Mouse (Mus musculus): ENCODE results near the gene Zic1. TPM values are rescaled to one million over a fixed set of nuclear protein-coding genes. Genes with fewer than 3 reads are reported as not detected.

The Zic1 gene
- polyA plus RNA-seq, 1 experiment: 1.6 TPM

DNA sequence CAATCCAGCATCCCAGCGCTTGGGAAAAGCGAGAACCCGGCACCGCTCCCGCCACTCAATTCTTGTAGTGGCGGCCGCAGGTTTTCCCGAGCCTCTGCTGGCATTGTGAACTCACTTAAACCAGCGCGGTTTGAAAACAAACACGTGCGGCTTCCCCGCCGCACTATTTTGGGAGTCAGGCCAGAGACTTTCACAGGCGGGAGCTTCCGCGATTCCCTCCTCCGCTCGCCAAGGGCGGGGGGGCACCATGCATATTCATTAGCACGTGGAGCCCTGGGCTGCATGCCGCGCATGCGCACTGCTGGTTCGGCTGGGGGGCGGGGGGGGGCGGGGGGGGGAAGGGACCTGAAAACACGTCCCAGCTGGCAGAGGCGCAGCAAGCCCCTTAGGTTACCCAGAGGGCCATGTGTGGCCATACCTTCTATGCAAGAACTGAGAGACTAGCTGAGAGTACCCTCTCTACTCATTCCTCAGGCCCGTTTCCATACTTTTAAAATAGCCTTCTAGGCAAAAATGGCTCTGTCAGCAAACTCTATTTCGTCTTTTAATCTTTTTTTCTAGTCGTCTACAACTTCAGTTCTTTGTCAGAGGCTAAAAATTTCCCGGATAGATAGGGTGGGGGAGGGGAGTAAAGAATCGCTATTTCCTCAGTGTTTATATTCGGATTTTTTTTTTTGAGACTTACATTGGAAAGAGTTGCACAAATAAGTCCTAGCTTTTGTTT is 9.8 kb downstream of the Zic1 start:
- no peak for DNase-seq
- no peaks in the 10 kb centered on the region for H3K4me1 ChIP-seq (ENCODE audit: control insufficient read depth, insufficient read depth, low read length)
- TF ChIP-seq POLR2A (IDR thresholded peaks at IDR 0.05; ENCODE audit: borderline replicate concordance, extremely low read depth, low read depth, low read length) (no peak), CTCF (IDR thresholded peaks at IDR 0.05; ENCODE audit: insufficient read depth, low read length) (no peak)
- no peak overlapping the region for H3K4me3 ChIP-seq (replicated peaks; ENCODE audit: extremely low read depth, low read depth, low read length)
- WGBS: 3% methylated on average over 35 of the region's 35 CpGs

DNA sequence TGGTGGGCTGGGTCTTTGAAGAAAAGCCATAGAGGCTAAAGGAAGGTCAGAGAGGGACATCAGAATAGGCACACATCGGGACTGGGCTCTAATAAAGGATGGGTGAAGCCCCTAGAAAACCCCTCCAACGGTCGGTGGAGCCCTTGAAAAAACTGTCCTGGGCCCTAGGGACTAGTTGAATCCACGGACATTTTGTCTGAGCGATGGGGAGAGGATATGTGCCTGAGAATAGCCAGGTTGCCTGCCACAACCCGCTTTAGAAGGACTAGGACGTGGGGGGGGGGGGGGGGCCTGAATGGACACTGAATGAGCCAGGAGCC is 10.4 kb downstream of the Zic1 start:
- TF ChIP-seq POLR2A (IDR thresholded peaks at IDR 0.05; ENCODE audit: borderline replicate concordance, extremely low read depth, low read depth, low read length) (no peak), CTCF (IDR thresholded peaks at IDR 0.05; ENCODE audit: insufficient read depth, low read length) (no peak)
- no peak overlapping the region for H3K4me3 ChIP-seq (replicated peaks; ENCODE audit: extremely low read depth, low read depth, low read length)
- no peak for DNase-seq
- 2% methylated on average over 7 of the region's 7 CpGs for WGBS
- H3K4me1 ChIP-seq (ENCODE audit: control insufficient read depth, insufficient read depth, low read length): no peaks in the 10 kb centered on the region

DNA sequence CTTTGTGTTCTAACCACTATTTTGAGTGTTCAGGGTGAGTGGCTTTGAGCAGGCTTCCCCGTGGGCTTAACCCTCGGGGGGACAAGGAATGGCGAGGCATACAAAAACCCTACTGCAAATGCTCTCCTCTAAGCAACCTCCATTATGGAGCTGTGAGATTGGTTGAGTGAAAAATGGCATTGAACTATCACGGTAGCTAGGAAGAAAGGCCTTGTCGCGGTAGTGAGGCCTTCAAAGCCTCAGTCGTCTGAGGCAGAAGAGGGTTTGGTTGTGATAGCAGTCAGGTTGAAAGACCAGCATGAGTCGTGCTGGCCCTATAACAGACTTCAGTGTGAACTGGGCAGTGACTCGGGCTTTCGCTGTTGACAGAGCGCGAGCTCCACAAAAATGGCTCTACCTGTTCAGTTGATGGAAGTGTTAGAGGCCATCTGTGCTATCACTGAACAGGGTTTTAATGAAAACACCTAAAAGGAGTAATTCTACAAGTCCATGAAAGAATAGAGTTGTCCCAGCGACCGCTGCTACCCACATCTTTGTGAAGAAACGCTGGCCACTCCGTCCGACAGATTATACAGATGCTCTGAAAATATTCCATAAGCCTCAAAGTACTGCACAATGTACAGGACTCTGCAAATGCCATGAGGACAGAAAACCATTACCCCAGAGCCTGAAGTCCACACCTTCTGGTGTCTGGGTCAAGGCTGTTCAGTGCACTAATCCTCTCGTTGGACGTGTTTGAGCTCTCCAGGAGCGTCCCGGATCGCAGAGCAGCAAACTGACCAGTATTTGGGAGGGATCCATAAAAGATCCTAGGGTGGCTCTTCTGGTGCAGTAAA is 11.0 kb downstream of the Zic1 start:
- TF ChIP-seq POLR2A (IDR thresholded peaks at IDR 0.05; ENCODE audit: borderline replicate concordance, extremely low read depth, low read depth, low read length): no peak
- no peak for TF ChIP-seq CTCF (IDR thresholded peaks at IDR 0.05; ENCODE audit: insufficient read depth, low read length)
- H3K4me1 ChIP-seq (ENCODE audit: control insufficient read depth, insufficient read depth, low read length): no peaks in the 10 kb centered on the region
- H3K4me3 ChIP-seq (replicated peaks; ENCODE audit: extremely low read depth, low read depth, low read length): no peak overlapping the region
- WGBS: 12% methylated on average over 22 of the region's 22 CpGs
- no peak for DNase-seq

DNA sequence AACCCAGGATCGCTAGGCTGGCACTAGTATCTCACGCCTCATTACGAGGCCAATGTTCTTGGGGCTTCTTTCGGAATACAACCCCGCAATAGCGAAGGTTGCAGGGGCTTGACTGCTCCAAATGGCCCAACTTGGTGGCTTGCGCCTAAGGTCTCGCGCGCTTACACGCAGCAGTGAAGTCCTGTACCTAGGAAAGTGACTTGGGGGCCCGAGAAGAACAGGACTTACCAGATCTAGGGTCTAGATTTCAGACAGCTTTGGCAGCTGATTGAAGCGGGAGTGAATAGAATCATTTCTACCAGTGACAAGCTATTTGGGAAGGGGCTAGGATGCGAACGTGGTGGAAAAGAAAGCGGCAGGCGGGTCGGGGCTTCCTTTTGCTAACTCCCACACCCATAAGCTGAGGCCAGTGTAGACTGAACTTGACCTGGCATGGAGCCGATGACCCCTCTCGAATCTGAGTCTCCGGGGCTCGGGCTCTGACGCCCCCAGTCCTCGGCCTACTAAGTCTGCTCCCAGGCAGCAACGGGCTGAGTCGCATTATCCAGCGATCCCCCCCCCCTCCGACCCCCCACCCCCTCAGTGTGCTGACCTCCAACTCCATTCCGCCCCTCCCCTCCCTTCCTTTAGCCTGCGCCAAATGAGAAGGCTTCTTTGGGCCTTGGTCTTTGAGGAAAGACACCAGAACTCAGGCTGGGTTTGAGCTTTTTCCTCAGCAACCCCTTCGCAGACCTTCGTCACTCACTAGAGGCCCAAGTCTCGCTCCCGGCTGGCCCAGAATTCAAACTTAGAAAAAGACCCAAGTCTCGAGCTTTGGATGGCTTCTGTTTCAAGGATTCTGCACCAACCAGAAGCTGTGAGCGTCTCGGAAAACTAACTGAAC is 11.8 kb downstream of the Zic1 start:
- Histone ChIP-seq H3K4me3 (replicated peaks; ENCODE audit: extremely low read depth, low read depth, low read length) (no peak overlapping the region), H3K4me1 (ENCODE audit: control insufficient read depth, insufficient read depth, low read length) (no peaks in the 10 kb centered on the region)
- DNase-seq: no peak
- TF ChIP-seq POLR2A (IDR thresholded peaks at IDR 0.05; ENCODE audit: borderline replicate concordance, extremely low read depth, low read depth, low read length) (no peak), CTCF (IDR thresholded peaks at IDR 0.05; ENCODE audit: insufficient read depth, low read length) (no peak)
- 10% methylated on average over 37 of the region's 37 CpGs for WGBS

DNA sequence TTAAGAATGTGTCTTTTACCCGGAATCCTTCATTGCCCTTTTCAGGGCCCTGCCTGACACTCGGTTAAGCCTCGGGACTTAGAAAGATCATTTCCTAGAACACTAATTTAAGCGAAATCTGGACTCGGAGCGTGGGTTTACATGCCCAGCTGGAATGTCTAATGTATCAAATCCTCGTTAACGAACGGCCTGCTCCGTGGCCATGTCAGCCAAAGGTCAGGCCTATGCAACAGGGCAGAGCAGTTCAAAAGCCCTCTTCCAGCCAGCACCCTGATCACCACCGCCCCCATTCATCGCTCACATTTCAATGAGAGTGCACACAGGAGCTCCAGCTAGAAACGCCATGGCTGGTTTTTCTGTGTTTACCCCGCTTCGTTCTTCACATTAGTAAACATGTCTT is 12.8 kb downstream of the Zic1 start:
- 3% methylated on average over 15 of the region's 15 CpGs for WGBS
- no peak for TF ChIP-seq POLR2A (IDR thresholded peaks at IDR 0.05; ENCODE audit: borderline replicate concordance, extremely low read depth, low read depth, low read length)
- TF ChIP-seq CTCF (IDR thresholded peaks at IDR 0.05; ENCODE audit: insufficient read depth, low read length): no peak
- Histone ChIP-seq H3K4me1 (ENCODE audit: control insufficient read depth, insufficient read depth, low read length) (no peaks in the 10 kb centered on the region), H3K4me3 (replicated peaks; ENCODE audit: extremely low read depth, low read depth, low read length) (no peak overlapping the region)
- DNase-seq: no peak

DNA sequence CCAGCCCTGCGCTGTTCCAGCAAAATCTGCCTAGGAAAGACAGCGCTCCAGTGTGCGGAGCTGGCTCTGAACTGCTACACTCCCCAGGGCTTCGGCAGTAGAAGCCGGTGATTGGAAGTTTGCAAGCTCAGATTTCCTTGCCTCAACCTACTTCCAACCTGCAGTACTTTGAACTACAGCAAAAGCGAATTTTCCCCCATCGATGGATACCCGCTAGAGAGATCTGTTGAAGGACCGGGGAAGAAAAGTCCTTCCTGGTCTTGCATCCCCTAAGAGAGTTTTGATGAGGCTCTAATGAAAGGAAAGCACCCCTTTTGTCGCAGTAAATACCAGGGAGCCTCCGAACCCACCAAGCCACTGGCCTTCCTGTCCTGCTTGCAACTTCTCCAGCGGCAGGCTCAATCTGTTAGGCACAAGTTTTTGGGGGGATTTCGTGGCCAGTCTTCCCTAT is 13.6 kb downstream of the Zic1 start:
- WGBS: 4% methylated on average over 13 of the region's 13 CpGs
- DNase-seq: no peak
- Histone ChIP-seq H3K4me3 (replicated peaks; ENCODE audit: extremely low read depth, low read depth, low read length) (no peak overlapping the region), H3K4me1 (ENCODE audit: control insufficient read depth, insufficient read depth, low read length) (no peaks in the 10 kb centered on the region)
- TF ChIP-seq POLR2A (IDR thresholded peaks at IDR 0.05; ENCODE audit: borderline replicate concordance, extremely low read depth, low read depth, low read length) (no peak), CTCF (IDR thresholded peaks at IDR 0.05; ENCODE audit: insufficient read depth, low read length) (no peak)

DNA sequence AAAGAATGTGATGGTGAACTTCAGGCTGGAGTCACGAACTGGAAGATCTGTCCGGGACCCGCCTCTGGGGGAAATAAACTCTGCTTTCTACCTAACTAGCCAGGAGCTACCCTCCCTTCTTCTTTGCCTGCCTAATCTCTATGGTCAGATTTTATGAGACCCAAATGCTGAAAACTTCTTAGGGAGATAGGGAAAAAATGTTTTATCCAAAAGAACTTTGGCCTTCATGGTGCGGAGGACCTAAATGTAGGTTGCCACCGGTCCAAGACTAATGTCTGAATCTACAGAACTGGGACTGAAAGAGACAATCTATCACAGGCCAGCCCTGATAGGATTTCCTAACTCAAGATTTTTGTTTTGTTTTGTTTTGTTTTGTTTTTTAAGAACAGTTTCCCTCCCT is 14.2 kb downstream of the Zic1 start:
- H3K4me3 ChIP-seq (replicated peaks; ENCODE audit: extremely low read depth, low read depth, low read length): no peak overlapping the region
- no peak for DNase-seq
- WGBS: 5% methylated on average over 5 of the region's 5 CpGs

DNA sequence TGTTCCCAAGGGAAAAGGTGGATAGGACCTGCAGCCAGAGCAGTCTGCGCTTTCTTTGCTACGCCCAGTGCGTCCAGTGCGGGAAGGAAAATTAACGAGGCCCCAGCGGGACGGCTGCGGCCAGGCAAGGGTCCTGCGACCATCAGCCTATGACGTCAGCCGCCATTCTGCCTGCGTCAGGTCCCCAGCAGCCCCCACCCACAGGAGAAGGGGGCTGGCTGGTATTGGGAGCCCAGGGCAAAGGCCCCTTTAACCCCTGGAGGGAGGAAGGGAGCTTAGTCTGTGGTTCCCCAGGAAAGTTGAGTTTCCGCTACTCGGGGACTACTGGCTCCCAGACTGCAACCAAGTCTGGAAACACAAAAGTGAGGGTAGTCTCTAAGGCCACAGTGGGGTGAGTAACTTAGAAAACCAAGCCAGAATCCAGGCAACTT is 14.7 kb downstream of the Zic1 start:
- Histone ChIP-seq H3K4me1 (ENCODE audit: control insufficient read depth, insufficient read depth, low read length) (no peaks in the 10 kb centered on the region), H3K4me3 (replicated peaks; ENCODE audit: extremely low read depth, low read depth, low read length) (no peak overlapping the region)
- 3% methylated on average over 14 of the region's 14 CpGs for WGBS
- TF ChIP-seq POLR2A (IDR thresholded peaks at IDR 0.05; ENCODE audit: borderline replicate concordance, extremely low read depth, low read depth, low read length): no peak
- TF ChIP-seq CTCF (IDR thresholded peaks at IDR 0.05; ENCODE audit: insufficient read depth, low read length): no peak
- DNase-seq: no peak

More for the DNA sequence above, 14.2 kb downstream of the Zic1 start:
- no peak for TF ChIP-seq CTCF (IDR thresholded peaks at IDR 0.05; ENCODE audit: insufficient read depth, low read length)
- TF ChIP-seq POLR2A (IDR thresholded peaks at IDR 0.05; ENCODE audit: borderline replicate concordance, extremely low read depth, low read depth, low read length): no peak
- H3K4me1 ChIP-seq (ENCODE audit: control insufficient read depth, insufficient read depth, low read length): no peaks in the 10 kb centered on the region

DNA sequence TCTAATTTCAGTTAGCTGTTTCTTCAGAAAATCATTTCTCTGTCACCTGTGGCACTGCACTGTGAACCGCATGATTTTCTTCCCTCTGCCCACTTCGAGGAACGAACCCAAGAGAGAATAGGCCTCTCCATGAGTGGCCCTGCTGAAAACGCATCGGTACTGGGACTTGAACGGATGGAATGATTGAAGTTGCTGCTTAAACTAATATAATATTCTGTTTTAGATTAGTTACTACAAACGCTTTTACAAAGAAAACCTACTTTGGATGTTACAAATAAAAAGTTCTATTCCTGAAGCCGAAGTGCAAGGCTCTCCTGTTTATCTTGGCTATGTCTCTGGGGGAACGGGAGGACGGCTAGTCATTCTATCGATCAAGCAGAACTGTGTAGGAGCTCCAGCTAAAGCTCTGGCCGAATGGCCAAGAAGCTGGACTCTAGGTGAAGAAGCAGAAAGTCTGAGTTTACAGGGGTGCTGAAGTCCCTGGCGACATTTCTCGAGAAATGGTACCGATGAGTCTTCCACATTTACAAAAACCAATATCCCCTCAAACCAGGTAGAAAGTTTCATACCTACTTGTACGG is 15.3 kb downstream of the Zic1 start:
- 3% methylated on average over 16 of the region's 16 CpGs for WGBS
- TF ChIP-seq CTCF (IDR thresholded peaks at IDR 0.05; ENCODE audit: insufficient read depth, low read length): no peak
- TF ChIP-seq POLR2A (IDR thresholded peaks at IDR 0.05; ENCODE audit: borderline replicate concordance, extremely low read depth, low read depth, low read length): no peak
- H3K4me3 ChIP-seq (replicated peaks; ENCODE audit: extremely low read depth, low read depth, low read length): no peak overlapping the region
- no peaks in the 10 kb centered on the region for H3K4me1 ChIP-seq (ENCODE audit: control insufficient read depth, insufficient read depth, low read length)
- no peak for DNase-seq
